ENCODE assay signal across 1 mouse cellular context in the genomic region with DNA sequence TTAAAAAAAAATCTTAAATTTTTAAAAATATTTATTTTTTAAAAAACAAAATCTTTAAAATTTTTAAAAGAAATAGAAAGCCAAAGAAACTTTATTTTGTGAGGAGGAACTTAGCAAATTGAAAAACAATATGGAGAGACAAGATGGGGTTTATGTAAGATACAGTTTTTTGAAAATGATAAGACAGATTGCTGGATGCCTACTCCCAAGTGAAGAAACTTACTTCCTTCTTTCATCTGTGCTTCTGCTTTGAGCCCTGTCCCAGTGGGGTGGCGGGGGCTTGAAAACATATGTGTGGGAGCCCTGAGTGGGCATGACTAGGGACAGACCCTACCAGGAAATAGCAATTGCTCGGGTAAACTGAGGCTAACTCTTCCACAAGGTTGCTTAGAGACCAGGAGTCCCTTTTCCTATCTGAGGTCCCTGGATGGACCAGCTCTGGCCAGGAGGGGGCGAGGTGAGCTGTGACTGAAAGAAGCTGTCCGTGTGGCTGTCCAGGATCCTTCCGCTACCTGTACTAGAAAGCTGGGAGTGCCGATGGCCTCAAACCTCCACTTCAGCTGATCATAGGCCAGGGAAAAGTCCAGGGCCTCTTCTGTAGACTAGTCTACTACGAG.
TF ChIP-seq lines count a peak whose summit lies in the region.

No protein-coding gene starts in this region.

TF ChIP-seq in MEL, 35 proteins besides CTCF, POLR2A, EP300 and RAD21:
- TF ChIP-seq JUND (IDR thresholded peaks at IDR 0.05; ENCODE audit: low read depth, low read length) (no peak; the same call in 1 of the 2 replicates), ETS1 (IDR thresholded peaks at IDR 0.05; ENCODE audit: low read depth, low read length) (no peak; the same call in 1 of the 2 replicates), ZMIZ1 (IDR thresholded peaks at IDR 0.05; ENCODE audit: low read depth, low read length) (no peak), USF1 (IDR thresholded peaks at IDR 0.05; ENCODE audit: low read depth, low read length) (no peak), MAFK (IDR thresholded peaks at IDR 0.05; ENCODE audit: borderline replicate concordance, low read depth, low read length) (no peak), GABPA (IDR thresholded peaks at IDR 0.05; ENCODE audit: low read depth, low read length) (no peak), MYC (IDR thresholded peaks at IDR 0.05; ENCODE audit: low read depth, low read length) (peak; percentile 58; the same call in 1 of the 2 replicates), TBP (IDR thresholded peaks at IDR 0.05; ENCODE audit: low read depth, low read length) (0 out of 2 replicates have a peak, but pooled peaks have one; percentile 19), MAZ (IDR thresholded peaks at IDR 0.05; ENCODE audit: low read depth, low read length) (peak; percentile 72; the same call in 1 of the 2 replicates), CHD2 (IDR thresholded peaks at IDR 0.05; ENCODE audit: low read length) (no peak), NRF1 (IDR thresholded peaks at IDR 0.05; ENCODE audit: insufficient read depth, low read depth, low read length, poor library complexity, severe bottlenecking) (0 out of 2 replicates have a peak, but pooled peaks have one; percentile 18), E2F4 (IDR thresholded peaks at IDR 0.05; ENCODE audit: borderline replicate concordance, low read depth, low read length) (no peak), MAX (IDR thresholded peaks at IDR 0.05; ENCODE audit: low read length) (no peak), ZKSCAN1 (IDR thresholded peaks at IDR 0.05; ENCODE audit: low read depth, low read length) (no peak), KAT2A (conservative IDR thresholded peaks at IDR 0.05; ENCODE audit: low read depth, low read length) (no peak), TAL1 (IDR thresholded peaks at IDR 0.05; ENCODE audit: low read length) (no peak), ZNF384 (IDR thresholded peaks at IDR 0.05; ENCODE audit: low read depth, low read length) (no peak; the same call in 1 of the 2 replicates), ELF1 (IDR thresholded peaks at IDR 0.05; ENCODE audit: low read depth, low read length) (no peak), RCOR1 (IDR thresholded peaks at IDR 0.05; ENCODE audit: low read depth, low read length) (peak; percentile 90), CHD1 (IDR thresholded peaks at IDR 0.05; ENCODE audit: low read depth, low read length) (0 out of 2 replicates have a peak, but pooled peaks have one; percentile 49), MEF2A (IDR thresholded peaks at IDR 0.05; ENCODE audit: extremely low read depth, insufficient replicate concordance, low read depth, low read length, poor library complexity, severe bottlenecking) (no peak), NELFE (IDR thresholded peaks at IDR 0.05; ENCODE audit: low read depth, low read length) (no peak), ZC3H11A (IDR thresholded peaks at IDR 0.05; ENCODE audit: low read depth, low read length) (no peak), SIN3A (IDR thresholded peaks at IDR 0.05; ENCODE audit: low read length) (peak; percentile 73), BHLHE40 (IDR thresholded peaks at IDR 0.05; ENCODE audit: borderline replicate concordance, low read depth, low read length) (no peak; the same call in 1 of the 2 replicates), MYB (IDR thresholded peaks at IDR 0.05; ENCODE audit: low read depth, low read length) (no peak), MXI1 (IDR thresholded peaks at IDR 0.05; ENCODE audit: low read depth, low read length) (no peak), TCF12 (IDR thresholded peaks at IDR 0.05; ENCODE audit: low read depth, low read length) (peak; percentile 32; the same call in 1 of the 2 replicates), GATA1 (IDR thresholded peaks at IDR 0.05; ENCODE audit: low read depth, low read length) (peak; percentile 79), POLR2AphosphoS5 (IDR thresholded peaks at IDR 0.05; ENCODE audit: borderline replicate concordance, low read depth, low read length) (no peak), SMC3 (IDR thresholded peaks at IDR 0.05; ENCODE audit: low read depth, low read length) (peak; percentile 62), UBTF (IDR thresholded peaks at IDR 0.05; ENCODE audit: borderline replicate concordance, insufficient read depth, low read depth, low read length) (no peak), HCFC1 (IDR thresholded peaks at IDR 0.05; ENCODE audit: low read depth, low read length) (0 out of 2 replicates have a peak, but pooled peaks have one; percentile 48), POLR2AphosphoS2 (IDR thresholded peaks at IDR 0.05; ENCODE audit: low read length) (no peak), USF2 (IDR thresholded peaks at IDR 0.05; ENCODE audit: borderline replicate concordance in 1 of 2, insufficient read depth in 1 of 2, low read depth in 1 of 2, low read length in 2 of 2) (no peak)
